Mouse (Mus musculus) 3T3-L1 (cell line): ENCODE measurements around the gene Ank2.
A peak's percentile ranks its signal among the peaks of the same experiment; 100 is the strongest.
"Not testable (repeated sequence)": the region's sequence is repeated elsewhere in the genome, so short reads cannot be mapped to it uniquely, and the experiment has no call there.

Experiments
- DNase-seq: peaks from one replicate; pipeline ENCODE4 v3.0.0-alpha.2; 2015; ENCODE audit warnings: low read depth, low spot score

The Ank2 gene

DNA sequence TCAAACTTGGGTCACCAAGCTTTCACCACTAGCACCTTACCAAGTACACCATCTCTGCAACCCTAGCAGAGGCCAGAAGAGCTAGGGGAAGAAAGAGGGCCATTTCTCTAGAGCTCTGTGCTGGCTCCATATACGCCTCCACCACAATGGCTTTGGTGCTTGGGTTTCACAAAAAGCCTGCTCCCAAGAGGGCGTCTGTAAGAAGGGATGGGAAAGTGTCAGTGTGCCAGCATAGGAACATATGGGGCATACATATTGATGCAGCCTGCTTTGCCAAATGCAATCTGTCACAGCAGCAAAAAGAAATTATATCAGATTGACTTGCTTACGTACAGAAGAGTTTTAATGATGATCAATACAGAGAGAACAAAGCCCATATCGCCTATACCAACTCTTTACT is 82.2 kb downstream of the Ank2 start:
- no peak for DNase-seq

DNA sequence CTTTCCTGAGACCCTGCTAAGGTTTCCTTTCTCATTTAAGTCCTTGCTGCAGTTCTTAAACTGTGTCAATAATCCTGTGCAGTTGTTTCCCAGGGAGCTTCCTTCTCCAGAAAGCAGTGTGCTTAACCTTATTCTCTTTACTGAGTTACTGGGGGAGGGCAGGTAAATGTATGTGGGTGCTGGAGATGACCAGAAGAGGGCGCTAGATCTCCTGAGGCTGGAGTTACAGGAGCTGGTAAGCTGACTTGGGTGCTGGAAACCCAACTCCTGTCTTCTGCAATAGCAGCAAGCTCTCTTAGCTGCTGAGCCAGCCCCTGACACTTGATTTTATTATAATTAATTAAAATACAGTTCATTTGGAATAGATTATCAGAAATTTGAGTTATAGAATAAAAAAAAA is 84.7 kb downstream of the Ank2 start:
- DNase-seq, result no peak

DNA sequence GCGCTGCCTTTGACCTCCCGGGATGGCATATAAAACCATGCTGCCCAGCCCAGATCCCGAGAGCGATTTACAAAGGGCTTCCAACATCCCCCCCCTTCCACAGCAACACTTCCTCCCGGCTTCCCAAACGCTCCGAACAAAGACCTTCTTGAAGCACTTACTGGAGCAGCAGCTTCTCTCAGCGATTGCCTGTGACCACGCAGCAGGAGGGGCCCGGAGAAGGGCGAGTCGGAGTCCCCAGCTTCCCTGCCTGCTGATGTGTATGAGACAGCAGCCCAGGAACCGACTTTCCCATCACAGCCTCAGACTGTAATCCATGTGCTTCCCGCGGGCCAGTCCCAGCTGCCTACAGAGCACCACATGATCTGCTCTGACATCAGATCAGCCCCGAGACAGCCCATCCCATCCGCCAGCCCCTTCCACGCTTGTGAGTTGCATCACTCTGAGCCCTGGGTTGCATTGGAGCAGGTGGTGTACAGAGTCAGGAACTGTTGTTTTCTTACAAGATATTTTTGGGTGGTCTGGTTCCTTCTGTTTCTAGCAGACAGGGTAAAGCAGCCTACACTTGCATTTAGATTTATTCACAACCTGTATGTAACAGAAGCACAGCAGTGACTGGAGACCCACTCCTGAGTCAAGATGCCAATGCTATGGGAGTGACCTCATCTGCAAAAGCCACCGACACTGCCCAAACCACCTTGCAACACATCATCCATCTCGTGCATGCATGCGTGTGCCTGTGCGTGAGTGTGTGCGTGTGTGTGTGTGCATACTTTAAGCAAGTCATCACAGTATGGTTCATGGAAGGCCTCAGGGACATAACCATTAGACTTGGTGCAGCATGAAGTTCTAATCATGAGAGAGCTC is 90.2 kb downstream of the Ank2 start:
- DNase-seq, result peak; percentile 80

DNA sequence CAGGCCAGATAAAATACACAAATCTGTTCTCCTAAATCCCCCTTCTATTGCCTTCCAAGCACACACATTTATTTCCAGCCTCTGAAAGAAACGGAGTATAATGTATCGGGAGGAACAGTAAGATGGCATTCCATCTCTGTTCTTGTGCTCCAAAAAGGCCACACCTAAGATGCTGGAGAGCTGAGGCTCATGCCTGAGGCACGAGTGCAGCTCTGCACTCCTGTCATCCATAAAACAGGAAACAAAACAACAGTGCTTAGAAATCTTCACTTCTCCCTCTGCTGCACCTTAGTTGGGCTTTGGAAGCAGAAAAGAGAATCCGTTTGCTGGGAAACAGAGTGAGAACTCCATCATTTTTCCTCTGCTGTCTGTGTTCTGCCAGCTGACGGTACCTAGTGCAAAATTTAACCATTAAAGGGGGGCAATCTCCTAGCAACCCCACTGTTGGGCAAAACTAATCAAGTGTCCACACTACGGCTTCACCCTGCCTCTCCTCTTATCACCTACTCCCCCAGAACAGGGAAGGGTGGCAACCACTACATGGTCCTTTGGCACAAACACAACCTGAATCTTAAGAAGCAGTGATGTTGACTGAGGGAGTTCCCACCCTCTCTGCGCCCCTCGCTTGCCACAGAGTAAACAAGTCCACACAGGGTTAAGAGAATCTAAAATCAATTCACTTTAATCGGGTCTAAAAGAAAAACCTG is 91.1 kb downstream of the Ank2 start:
- DNase-seq, result peak; percentile 15

DNA sequence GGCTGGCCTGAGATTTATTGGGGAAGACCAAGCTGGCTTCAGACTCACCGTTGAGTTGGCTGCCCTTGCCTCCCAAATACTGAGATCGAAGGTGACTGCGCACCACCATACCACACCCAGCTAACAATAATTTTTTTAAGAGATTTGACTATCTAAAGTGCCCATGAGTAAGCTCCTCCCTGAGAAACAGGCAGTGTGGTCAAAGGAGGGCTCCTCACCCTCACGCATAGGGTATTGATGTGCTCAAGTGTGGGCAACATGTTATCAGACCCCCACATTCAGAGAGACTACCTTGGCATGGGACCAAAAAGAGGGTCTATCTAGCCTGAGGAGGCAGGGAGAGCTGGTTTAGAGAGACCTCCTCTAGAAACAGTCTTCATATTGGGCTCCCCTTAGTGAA is 92.3 kb downstream of the Ank2 start:
- no peak for DNase-seq

DNA sequence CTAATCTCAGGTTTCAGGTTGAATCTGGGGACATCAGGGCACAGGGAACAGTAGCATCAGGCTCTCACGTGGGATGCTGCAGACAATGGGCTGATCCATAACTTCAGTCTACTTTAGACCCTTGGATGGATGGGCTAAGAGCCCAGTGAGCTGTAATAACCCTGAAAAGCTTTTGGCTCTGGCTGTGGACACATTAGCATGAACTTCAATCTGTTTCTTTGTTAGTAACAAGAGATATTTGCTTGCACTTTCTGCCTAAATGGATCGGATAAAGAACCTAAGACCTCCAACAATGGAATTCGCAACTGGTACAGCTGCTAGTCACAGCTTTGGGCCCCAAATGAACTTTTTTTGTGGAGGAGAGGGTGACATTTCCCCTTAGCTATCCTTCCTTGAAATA is 94.8 kb downstream of the Ank2 start:
- DNase-seq, result no peak

DNA sequence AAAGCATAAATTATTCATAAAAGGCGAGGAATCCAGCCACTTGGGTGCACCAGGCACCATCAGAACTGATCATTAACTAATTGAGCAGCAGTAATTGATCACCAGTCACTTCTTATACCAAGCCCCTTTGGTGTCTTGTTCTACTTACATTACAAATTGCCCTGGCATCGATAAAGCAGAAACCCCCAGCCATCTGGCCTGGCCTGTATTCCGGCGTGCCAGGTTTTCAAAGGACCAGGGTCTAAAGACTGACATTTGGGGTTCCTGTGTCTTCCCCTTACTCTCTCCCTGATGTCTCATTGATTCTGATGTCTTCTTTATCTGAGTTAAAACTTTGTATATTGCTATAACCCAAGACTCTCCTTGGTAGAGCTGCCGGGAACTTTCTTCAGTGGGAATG is 98.2 kb downstream of the Ank2 start:
- no peak for DNase-seq

DNA sequence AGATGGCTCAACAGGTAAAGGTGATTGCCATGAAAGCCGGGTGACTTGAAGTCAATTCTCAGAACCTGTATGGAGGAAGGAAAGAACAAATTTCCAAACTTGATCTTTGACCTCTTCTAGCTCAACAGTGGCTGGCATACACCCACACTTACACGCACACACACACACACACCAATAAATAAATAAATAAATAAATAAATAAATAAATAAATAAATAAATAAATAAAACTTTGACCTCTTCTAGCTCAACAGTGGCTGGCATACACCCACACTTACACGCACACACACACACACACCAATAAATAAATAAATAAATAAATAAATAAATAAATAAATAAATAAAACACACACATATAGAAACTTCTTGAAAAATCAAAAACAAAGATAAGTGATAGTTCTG is 98.7 kb downstream of the Ank2 start:
- DNase-seq, result not testable (repeated sequence)

DNA sequence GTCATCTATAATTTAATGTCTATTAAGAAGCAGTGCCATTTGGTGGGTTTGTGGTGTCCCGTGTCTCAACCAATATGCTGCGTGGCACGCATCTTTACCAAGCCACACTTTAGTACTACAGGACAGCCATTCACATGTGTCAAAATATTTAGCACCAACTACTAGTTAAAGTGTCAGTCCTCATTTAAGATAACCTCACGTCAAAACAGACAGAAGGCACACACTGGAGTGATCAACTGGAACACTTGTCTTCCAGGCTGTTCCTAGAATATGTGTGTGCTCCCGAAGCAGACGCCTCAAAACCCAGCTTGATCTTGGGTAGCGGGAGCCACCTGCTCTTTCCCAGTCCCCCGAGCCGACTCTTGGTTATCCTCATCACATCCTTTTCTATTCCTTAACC is 101.4 kb downstream of the Ank2 start:
- no peak for DNase-seq

DNA sequence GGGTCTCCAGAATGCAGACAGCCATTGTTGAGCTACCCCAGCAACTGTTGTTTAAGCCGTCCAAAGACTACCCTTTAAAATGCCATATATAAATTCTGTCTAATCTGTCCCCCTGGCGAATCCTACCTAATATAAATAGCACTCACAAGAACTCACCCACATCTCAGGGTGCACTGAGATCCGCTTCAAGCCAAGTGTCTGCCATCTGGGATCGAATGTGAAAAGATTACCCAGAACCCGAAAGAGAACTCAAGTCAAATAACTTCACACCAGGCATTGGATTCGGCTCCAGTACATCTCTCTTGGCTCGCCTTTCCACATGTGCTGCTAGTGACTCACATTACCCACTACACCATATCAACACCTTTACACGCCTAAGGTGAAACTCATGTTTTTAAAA is 103.9 kb downstream of the Ank2 start:
- DNase-seq, result no peak

DNA sequence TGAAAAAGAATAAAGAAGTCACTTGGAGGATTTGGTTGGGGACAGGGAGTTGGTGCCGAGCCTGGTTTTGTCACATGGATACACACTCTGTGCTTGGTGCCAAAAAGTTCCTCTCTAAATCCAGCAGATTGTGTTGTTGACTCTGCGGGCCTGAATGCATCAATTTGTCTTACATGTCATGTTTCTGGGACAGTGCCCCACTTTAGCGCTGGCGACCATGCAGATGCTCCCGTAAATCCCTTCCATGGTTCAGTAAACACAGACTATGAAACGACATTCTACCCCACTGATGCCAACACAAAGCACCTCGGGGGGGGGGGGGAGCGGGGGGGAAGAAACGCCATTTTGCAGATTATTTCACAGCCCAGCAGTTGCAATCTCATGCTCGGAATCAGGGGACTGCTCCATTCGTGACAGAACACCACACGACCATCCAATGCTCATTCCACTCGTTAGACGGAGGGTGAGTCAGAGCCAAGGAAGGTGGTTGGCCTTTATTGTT is 112.1 kb downstream of the Ank2 start:
- no peak for DNase-seq

DNA sequence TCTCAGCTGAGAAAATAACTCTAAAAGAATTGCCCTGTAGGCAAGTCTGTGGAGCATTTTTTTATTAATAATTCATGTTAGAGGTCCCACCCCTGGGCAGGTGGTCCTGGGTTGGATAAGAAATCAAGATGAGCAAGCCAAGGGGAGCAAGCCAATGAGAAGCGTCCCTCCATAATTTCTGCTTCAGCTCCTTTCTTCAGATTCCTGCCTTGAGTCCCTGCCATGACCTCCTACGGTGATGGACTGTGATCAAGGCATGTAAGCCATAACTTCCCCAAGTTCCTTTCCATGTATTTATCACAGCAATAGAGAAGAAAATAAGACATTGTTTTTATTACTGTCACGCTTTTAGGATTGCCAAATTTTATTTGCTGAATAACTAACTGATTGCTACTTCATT is 115.9 kb downstream of the Ank2 start:
- no peak for DNase-seq

DNA sequence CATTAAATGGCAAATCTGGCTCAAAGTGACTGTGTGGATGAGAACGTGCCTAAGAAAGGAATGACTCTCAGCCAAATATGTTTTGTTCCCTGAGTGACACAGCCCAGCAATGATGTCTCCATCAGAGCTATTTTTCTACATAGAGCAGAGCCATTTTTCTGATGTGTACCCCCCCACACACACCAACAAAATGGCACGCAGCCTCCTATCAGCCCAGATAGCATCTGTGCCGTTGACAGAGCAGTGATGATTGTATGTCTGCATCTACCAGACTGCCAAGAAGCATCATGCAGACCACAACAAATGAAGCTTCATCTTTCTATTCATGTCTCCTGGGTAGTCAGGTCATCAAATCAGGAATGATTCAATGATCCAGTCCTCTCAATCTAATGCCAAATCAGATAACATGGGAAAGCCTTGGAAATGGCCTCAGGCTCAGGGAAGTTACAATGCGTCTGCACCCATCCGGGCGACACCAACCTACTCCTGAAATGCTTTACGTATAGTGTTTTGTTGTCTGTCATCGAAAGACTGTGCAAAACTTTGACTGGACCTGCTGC is 122.2 kb downstream of the Ank2 start:
- no peak for DNase-seq

DNA sequence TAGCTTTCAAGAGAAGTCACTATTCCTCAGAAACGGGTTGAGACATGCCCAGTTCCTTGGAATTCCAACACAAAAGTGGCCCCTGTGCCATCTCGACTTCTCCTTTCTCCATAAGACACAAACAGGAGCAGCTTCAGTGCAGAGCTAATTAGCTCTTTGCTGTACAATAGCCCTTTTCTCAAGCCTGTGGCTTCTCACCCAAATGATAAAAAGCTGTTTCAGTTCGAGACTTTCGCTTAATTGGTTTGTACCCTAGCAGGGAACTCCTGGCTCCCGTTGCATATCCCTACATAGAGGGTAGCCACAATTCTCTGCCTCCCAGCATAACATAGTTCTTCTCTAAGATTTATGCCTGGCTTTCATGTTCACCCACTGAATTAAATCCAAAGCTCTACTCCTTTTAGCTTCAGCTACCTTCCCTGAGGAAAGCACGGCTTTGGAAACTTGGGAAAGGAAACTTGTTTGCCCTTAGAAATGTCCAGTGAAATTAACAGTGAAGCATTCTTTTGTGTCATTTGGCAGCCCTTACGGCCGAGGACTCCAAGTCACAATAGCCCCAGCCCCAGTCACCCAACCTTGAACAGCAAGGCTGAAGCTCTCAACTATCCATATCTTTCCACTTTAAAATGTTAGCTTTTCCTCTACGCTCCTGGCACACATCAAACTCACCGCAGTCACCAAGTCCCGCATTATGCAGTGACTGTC is 123.0 kb downstream of the Ank2 start:
- DNase-seq, result no peak

DNA sequence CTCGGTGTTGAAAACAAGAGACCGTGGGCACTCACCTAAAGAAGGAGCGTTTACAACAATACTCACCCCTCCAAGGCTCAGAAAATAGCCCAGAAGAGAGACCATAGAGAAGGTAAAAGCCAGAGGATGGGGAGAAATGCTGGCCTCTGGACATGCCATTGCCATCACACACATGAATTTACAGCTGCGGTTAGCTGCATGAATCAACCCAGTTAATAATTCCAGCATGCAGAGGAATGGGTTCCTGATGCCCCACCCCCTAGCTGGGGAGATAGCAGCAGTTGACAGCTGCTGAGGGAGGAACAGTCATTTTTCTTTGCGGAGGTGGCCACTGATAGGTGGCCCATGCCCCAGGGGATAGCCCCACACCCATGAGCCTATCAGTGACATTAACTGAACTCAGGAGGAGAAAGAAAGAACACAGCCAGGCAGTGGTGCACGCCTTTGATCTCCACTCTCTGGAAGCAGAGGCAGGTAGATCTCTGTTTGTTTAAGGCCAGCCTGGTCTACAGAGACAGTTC is 124.9 kb downstream of the Ank2 start:
- no peak for DNase-seq

DNA sequence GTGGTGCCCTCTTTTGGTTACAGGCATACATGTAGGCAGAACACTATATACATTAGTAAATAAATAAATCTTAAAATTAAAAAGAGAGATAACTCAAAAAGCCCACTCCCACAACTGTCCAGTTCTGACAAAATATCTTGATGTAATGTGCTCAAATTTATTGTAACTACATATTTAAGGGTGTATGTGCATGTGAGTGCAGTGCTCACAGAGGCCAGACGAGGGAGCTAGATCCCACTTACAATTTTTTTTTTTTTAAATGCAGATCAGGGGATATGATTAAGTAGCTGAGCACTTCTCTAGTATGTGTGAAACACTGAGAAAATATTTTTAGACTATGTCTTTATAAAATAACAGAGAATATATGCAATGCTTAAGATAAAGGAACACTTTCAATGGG is 127.4 kb downstream of the Ank2 start:
- no peak for DNase-seq

DNA sequence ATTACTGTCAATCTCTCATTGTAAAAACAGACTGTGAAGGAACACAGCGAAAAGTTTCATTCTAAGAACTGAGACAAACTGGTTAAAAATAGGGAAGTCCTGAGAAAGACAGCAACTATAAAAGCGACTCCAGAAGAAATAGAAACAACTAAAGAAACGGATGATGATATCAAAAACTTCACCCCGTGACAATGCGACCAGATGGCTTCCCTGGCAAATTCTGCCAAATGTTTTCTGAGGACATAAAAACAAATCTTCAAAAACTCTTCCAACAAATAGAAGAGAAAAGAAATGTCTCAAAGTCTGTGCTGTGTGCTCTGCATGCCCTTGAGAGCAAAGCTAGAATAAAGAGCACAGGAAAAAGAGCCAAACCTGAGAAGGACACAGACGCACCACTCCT is 129.6 kb downstream of the Ank2 start:
- no peak for DNase-seq

DNA sequence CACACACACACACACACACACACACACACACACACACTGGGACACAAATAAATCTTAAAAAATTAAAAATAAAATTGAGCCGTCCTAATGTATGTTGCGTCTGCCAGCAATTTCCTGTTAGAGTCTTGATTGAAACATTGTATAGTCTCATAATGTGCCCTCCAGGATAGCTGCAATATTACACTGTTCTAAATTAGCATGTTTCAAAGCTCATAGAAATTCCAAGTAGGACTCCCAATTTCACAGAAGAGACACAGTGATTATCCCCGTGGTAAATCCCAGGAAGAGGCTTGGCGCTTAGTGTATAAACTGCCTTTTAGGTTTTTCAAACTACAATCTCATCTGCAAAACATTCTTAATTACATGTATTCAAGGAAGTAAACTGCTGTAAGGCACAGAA is 131.7 kb downstream of the Ank2 start:
- DNase-seq, result no peak

DNA sequence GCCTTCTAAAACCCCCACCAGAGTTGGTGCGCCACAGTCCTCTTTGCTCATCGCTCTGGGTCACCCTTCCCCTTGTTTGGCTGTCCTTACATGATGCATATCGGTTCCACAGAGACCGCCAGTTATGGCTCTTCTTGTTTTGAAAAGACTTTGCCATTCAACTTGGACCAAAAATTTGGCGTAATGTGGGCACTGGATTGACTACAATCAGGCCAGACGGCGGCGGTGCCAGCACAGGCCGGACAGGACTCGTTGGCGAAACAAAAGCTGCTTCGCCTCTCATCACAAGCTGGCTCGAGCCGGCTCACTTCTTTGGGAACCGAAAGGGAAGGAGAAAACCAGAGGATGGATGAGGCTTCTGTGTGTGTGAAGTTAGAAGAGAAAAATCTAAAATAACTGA is 135.6 kb downstream of the Ank2 start:
- no peak for DNase-seq

DNA sequence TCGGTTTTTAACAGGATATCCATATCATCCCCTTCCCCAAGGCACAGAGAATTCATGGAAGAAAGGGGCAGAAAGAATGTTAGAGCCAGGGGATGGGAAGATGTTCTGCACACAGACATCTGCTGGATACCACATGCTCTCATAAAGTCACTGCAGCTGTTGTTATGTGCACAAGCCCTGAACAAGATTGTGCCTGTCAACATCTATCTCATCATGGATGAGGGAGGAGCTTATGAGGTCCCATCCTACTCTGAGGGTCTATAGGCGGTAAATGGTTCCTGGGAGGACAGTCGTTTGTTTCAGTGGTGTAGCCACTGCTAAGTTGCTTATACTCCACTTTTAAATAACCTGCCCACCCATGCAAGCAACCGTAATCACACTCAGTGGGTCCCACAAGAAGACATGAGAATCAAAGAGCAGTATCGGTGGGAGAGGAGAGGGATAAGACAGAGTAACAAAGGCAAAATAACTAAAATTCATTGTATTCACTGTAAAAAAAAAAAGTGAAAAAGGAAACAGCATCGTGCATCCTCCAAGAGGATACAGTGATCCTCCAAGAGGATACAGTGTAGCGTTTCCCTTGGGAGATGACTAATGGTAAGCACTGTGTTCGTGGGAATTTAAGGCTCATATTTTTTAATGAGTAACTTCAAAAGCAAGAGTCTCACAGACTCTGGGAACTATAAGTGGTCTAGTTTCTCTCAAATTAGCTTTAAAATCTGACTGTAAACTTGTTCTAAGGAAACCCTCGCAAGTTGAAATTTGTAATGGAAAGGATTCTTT is 136.3 kb downstream of the Ank2 start:
- DNase-seq, result peak; percentile 60

DNA sequence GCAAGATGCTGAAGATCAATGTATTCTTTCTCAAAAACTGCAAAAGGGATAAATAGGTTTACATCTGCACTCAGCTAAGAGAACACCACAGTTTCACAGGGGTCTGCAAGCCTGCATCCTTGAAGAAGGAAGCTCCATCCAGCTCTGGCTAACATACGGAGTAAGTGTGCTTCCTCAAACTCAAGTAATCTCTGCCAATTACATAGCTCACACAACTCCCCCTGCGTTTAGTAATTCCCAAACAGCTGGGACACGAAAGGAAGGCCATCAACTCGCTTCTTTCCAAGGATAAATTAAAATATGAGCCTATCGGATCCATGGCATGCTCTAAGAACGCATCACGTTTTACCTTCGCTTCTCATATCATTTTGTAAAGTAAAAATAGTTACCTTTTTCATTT is 137.3 kb downstream of the Ank2 start:
- no peak for DNase-seq
